Mouse (Mus musculus): ENCODE data around the gene Cd3eap. TPM values are rescaled to one million over a fixed set of nuclear protein-coding genes. Genes with fewer than 3 reads are reported as not detected.

Gene Cd3eap
- total and polyA plus RNA-seq, 3 experiments = 14.4 to 36.9 (median 22.6) TPM

GRCm38 (mm10) chr7:19338596-19338995, 20.7 kb downstream of the Cd3eap start:
- Histone ChIP-seq H3K4me3 (replicated peaks in 1 of 3; ENCODE audit: low read depth in 2 of 3, low read length in 2 of 3, poor library complexity in 1 of 3) (no peak overlapping the region), H3K9me3 (replicated peaks; ENCODE audit: low read length) (no peaks in the 10 kb centered on the region), H3K36me3 (replicated peaks in 1 of 2; ENCODE audit: control insufficient read depth in 1 of 2, insufficient read depth in 1 of 2, low read length in 1 of 2) (peaks cover 0 to 3% of the 10 kb centered on the region in 2 experiments), H3K79me2 (replicated peaks; ENCODE audit: control insufficient read depth, extremely low read depth, insufficient read depth, poor library complexity, severe bottlenecking) (no peaks in the 10 kb centered on the region), H3K9ac (ENCODE audit: insufficient read depth, low read depth) (no peak overlapping the region), H3K27ac (ENCODE audit: insufficient read depth, low read depth) (no peak overlapping the region), H3K27me3 (replicated peaks) (peaks cover 22% of the 10 kb centered on the region), H3K4me1 (ENCODE audit: control insufficient read depth in 1 of 2, insufficient read depth in 2 of 2) (peaks cover 13 to 39% of the 10 kb centered on the region in 2 experiments), H3K4me2 (ENCODE audit: insufficient read depth, low read depth, poor library complexity, severe bottlenecking) (no peak overlapping the region)
- DNase-seq (ENCODE audit: extremely low read depth) = no peak
- dilution Hi-C loops (cut with MboI; ENCODE audit: extremely low pct_ligation_motif_present, extremely low pct_unique_long_range_greater_than_20kb, low sequenced_read_pairs) = no loop called here
- no peak for TF ChIP-seq ELF1 (IDR thresholded peaks at IDR 0.05; ENCODE audit: low read depth, low read length)
- TF ChIP-seq TCF12 (IDR thresholded peaks at IDR 0.05; ENCODE audit: low read depth, low read length) = no peak
- no peak for TF ChIP-seq MAX (IDR thresholded peaks at IDR 0.05; ENCODE audit: low read length)
- TF ChIP-seq CTCF (conservative IDR thresholded peaks at IDR 0.05 in 1 of 2, IDR thresholded peaks at IDR 0.05 in 1 of 2; ENCODE audit: low read depth in 2 of 2, low read length in 2 of 2) = no peak
- TF ChIP-seq EP300 (IDR thresholded peaks at IDR 0.05; ENCODE audit: low read length) = no peak
- no peak for TF ChIP-seq ZC3H11A (IDR thresholded peaks at IDR 0.05; ENCODE audit: low read depth, low read length)
- no peak for TF ChIP-seq KAT2A (IDR thresholded peaks at IDR 0.05; ENCODE audit: insufficient replicate concordance, low read length)
- TF ChIP-seq USF2 (conservative IDR thresholded peaks at IDR 0.05; ENCODE audit: low read depth, low read length) = no peak
- TF ChIP-seq SIN3A (IDR thresholded peaks at IDR 0.05; ENCODE audit: low read length) = no peak
- TF ChIP-seq CHD2 (IDR thresholded peaks at IDR 0.05; ENCODE audit: low read length) = no peak
- no peak for TF ChIP-seq NRF1 (IDR thresholded peaks at IDR 0.05; ENCODE audit: low read depth, low read length)
- TF ChIP-seq TBP (conservative IDR thresholded peaks at IDR 0.05; ENCODE audit: low read depth, low read length) = no peak
- TF ChIP-seq ZMIZ1 (IDR thresholded peaks at IDR 0.05; ENCODE audit: low read depth, low read length) = no peak
- no peak for TF ChIP-seq UBTF (IDR thresholded peaks at IDR 0.05; ENCODE audit: low read depth, low read length)
- in situ Hi-C loops (cut with MboI; ENCODE audit: low pct_ligation_motif_present, low pct_unique_long_range_greater_than_20kb, low sequenced_read_pairs) = no loop called here

- H3K79me2 ChIP-seq (replicated peaks; ENCODE audit: control insufficient read depth, extremely low read depth, insufficient read depth, poor library complexity, severe bottlenecking) = no peaks in the 10 kb centered on the region
- dilution Hi-C loops (cut with MboI; ENCODE audit: extremely low pct_ligation_motif_present, extremely low pct_unique_long_range_greater_than_20kb, low sequenced_read_pairs) (no loop called here), in situ Hi-C loops (cut with MboI; ENCODE audit: low pct_ligation_motif_present, low pct_unique_long_range_greater_than_20kb, low sequenced_read_pairs) (no loop called here)
- H3K4me2 ChIP-seq (ENCODE audit: insufficient read depth, low read depth, poor library complexity, severe bottlenecking) = no peak overlapping the region
- no peaks in the 10 kb centered on the region for H3K9me3 ChIP-seq (replicated peaks; ENCODE audit: low read length)
- H3K4me1 ChIP-seq (ENCODE audit: control insufficient read depth in 1 of 2, insufficient read depth in 2 of 2) = peaks cover 13 to 35% of the 10 kb centered on the region in 2 experiments
- H3K4me3 ChIP-seq (replicated peaks in 1 of 3; ENCODE audit: low read depth in 2 of 3, low read length in 2 of 3, poor library complexity in 1 of 3) = no peak overlapping the region
- no peak overlapping the region for H3K27ac ChIP-seq (ENCODE audit: insufficient read depth, low read depth)
- H3K27me3 ChIP-seq (replicated peaks) = peaks cover 22% of the 10 kb centered on the region
- no peak for TF ChIP-seq JUN (IDR thresholded peaks at IDR 0.05; ENCODE audit: insufficient read depth, low read depth, low read length)
- TF ChIP-seq MYC (IDR thresholded peaks at IDR 0.05; ENCODE audit: low read depth, low read length) = no peak
- TF ChIP-seq SIN3A (IDR thresholded peaks at IDR 0.05; ENCODE audit: low read length) = no peak
- no peak for TF ChIP-seq MAFK (IDR thresholded peaks at IDR 0.05; ENCODE audit: insufficient replicate concordance, low read length)
- no peak for TF ChIP-seq PAX5 (IDR thresholded peaks at IDR 0.05; ENCODE audit: low read length)
- TF ChIP-seq ZMIZ1 (IDR thresholded peaks at IDR 0.05; ENCODE audit: low read depth, low read length) = no peak
- TF ChIP-seq EP300 (IDR thresholded peaks at IDR 0.05; ENCODE audit: low read length) = no peak
- TF ChIP-seq TCF12 (IDR thresholded peaks at IDR 0.05; ENCODE audit: low read depth, low read length) = no peak
- no peak for TF ChIP-seq SMC3 (IDR thresholded peaks at IDR 0.05; ENCODE audit: low read depth, low read length)
- TF ChIP-seq IRF4 (IDR thresholded peaks at IDR 0.05; ENCODE audit: low read depth, low read length) = no peak
- no peak for TF ChIP-seq NRF1 (IDR thresholded peaks at IDR 0.05; ENCODE audit: low read depth, low read length)
- no peak for TF ChIP-seq TBP (conservative IDR thresholded peaks at IDR 0.05; ENCODE audit: low read depth, low read length)
- peaks cover 0 to 3% of the 10 kb centered on the region in 2 experiments for H3K36me3 ChIP-seq (replicated peaks in 1 of 2; ENCODE audit: control insufficient read depth in 1 of 2, insufficient read depth in 1 of 2, low read length in 1 of 2)
- H3K9ac ChIP-seq (ENCODE audit: insufficient read depth, low read depth) = no peak overlapping the region
- DNase-seq (ENCODE audit: extremely low read depth) = no peak
Observed at GRCm38 (mm10) chr7:19338060-19338459, 21.2 kb downstream of the Cd3eap start.
